Mouse (Mus musculus): Measurements from ENCODE around the gene Retsat. TPM values are rescaled to one million over a fixed set of nuclear protein-coding genes. Genes with fewer than 3 reads are reported as not detected.

Retsat gene
- total and polyA plus RNA-seq, 2 experiments from 2014 or later: 10.0 to 12.6 TPM

- WGBS: 76% methylated on average over 3 of the region's 3 CpGs
- ATAC-seq: no peak
- no peak for TF ChIP-seq CTCF (IDR thresholded peaks at IDR 0.05; ENCODE audit: low read depth)
Observed at GRCm38 (mm10) chr6:72586701-72587100, 11.6 kb upstream of the Retsat start.

GRCm38 (mm10) chr6:72588307-72588706 lies 10.0 kb upstream of the Retsat start:
- no peak overlapping the region for H3K4me3 ChIP-seq (ENCODE audit: low read length)
- no peak for ATAC-seq
- no peak for TF ChIP-seq CTCF (IDR thresholded peaks at IDR 0.05; ENCODE audit: low read depth)
- no peak overlapping the region for H3K27ac ChIP-seq
- H3K36me3 ChIP-seq (ENCODE audit: insufficient read depth, low read length): peaks cover 8% of the 10 kb centered on the region; the same call in 1 of the 2 replicates
- no peak for DNase-seq (ENCODE audit: low spot score)
- H3K4me2 ChIP-seq (ENCODE audit: low read depth, low read length): no peak overlapping the region
- H3K9me3 ChIP-seq (ENCODE audit: low read length): no peaks in the 10 kb centered on the region
- H3K4me1 ChIP-seq (ENCODE audit: insufficient read depth, low read length): no peaks in the 10 kb centered on the region
- H3K27me3 ChIP-seq (ENCODE audit: insufficient read depth, low read length): no peaks in the 10 kb centered on the region
- H3K9ac ChIP-seq (replicated peaks; ENCODE audit: low read length): no peak overlapping the region

More at GRCm38 (mm10) chr6:72586701-72587100, 11.6 kb upstream of the Retsat start:
- no peak overlapping the region for H3K4me2 ChIP-seq (ENCODE audit: low read depth, low read length)
- no peaks in the 10 kb centered on the region for H3K4me1 ChIP-seq (ENCODE audit: insufficient read depth, low read length)
- no peak overlapping the region for H3K9ac ChIP-seq (replicated peaks; ENCODE audit: low read length)
- H3K36me3 ChIP-seq (ENCODE audit: insufficient read depth, low read length): peaks cover 8% of the 10 kb centered on the region; the same call in 1 of the 2 replicates
- no peaks in the 10 kb centered on the region for H3K9me3 ChIP-seq (ENCODE audit: low read length)
- H3K4me3 ChIP-seq (ENCODE audit: low read length): no peak overlapping the region
- H3K27ac ChIP-seq: no peak overlapping the region
- no peaks in the 10 kb centered on the region for H3K27me3 ChIP-seq (ENCODE audit: insufficient read depth, low read length)
- DNase-seq (ENCODE audit: low spot score): no peak

GRCm38 (mm10) chr6:72590111-72590510 lies 8.2 kb upstream of the Retsat start:
- DNase-seq (ENCODE audit: low spot score) (no peak), ATAC-seq (no peak)
- Histone ChIP-seq H3K9me3 (ENCODE audit: low read length) (no peaks in the 10 kb centered on the region), H3K27ac (no peak overlapping the region), H3K9ac (replicated peaks; ENCODE audit: low read length) (no peak overlapping the region), H3K4me1 (ENCODE audit: insufficient read depth, low read length) (no peaks in the 10 kb centered on the region), H3K36me3 (ENCODE audit: insufficient read depth, low read length) (peaks cover 8% of the 10 kb centered on the region; the same call in 1 of the 2 replicates), H3K4me3 (ENCODE audit: low read length) (no peak overlapping the region), H3K27me3 (ENCODE audit: insufficient read depth, low read length) (no peaks in the 10 kb centered on the region), H3K4me2 (ENCODE audit: low read depth, low read length) (no peak overlapping the region)
- TF ChIP-seq CTCF (IDR thresholded peaks at IDR 0.05; ENCODE audit: low read depth): no peak

GRCm38 (mm10) chr6:72593011-72593803 lies 5.1 kb upstream of the Retsat start:
- H3K27ac ChIP-seq: no peak overlapping the region; the same call in 1 of the 2 replicates
- H3K4me3 ChIP-seq (ENCODE audit: low read length): no peak overlapping the region
- no peak overlapping the region for H3K4me2 ChIP-seq (ENCODE audit: low read depth, low read length)
- no peaks in the 10 kb centered on the region for H3K9me3 ChIP-seq (ENCODE audit: low read length)
- no peak overlapping the region for H3K9ac ChIP-seq (replicated peaks; ENCODE audit: low read length)
- no peaks in the 10 kb centered on the region for H3K27me3 ChIP-seq (ENCODE audit: insufficient read depth, low read length)
- TF ChIP-seq CTCF (IDR thresholded peaks at IDR 0.05; ENCODE audit: low read depth): no peak
- H3K4me1 ChIP-seq (ENCODE audit: insufficient read depth, low read length): 0 out of 2 replicates have a peak, but pooled peaks cover 9% of the 10 kb centered on the region
- H3K36me3 ChIP-seq (ENCODE audit: insufficient read depth, low read length): no peaks in the 10 kb centered on the region
- WGBS: 72% methylated on average over 6 of the region's 6 CpGs
- ATAC-seq (no peak), DNase-seq (ENCODE audit: low spot score) (no peak)

- no peak overlapping the region for H3K27ac ChIP-seq
- H3K9ac ChIP-seq (replicated peaks; ENCODE audit: low read length): no peak overlapping the region
- no peak for TF ChIP-seq CTCF (IDR thresholded peaks at IDR 0.05; ENCODE audit: low read depth)
- DNase-seq (ENCODE audit: low spot score) (no peak), ATAC-seq (no peak)
- no peaks in the 10 kb centered on the region for H3K36me3 ChIP-seq (ENCODE audit: insufficient read depth, low read length)
- 0 out of 2 replicates have a peak, but pooled peaks cover 14% of the 10 kb centered on the region for H3K4me1 ChIP-seq (ENCODE audit: insufficient read depth, low read length)
- no peaks in the 10 kb centered on the region for H3K9me3 ChIP-seq (ENCODE audit: low read length)
- H3K27me3 ChIP-seq (ENCODE audit: insufficient read depth, low read length): no peaks in the 10 kb centered on the region
- H3K4me2 ChIP-seq (ENCODE audit: low read depth, low read length): no peak overlapping the region
- WGBS: 66% methylated on average over 5 of the region's 5 CpGs
- H3K4me3 ChIP-seq (ENCODE audit: low read length): no peak overlapping the region
Observed at GRCm38 (mm10) chr6:72593914-72594313, 4.4 kb upstream of the Retsat start.

- peak; percentile 19; the same call in 1 of the 2 replicates for TF ChIP-seq CTCF (IDR thresholded peaks at IDR 0.05; ENCODE audit: low read depth)
- Histone ChIP-seq H3K4me3 (ENCODE audit: low read length) (peak overlapping the region; percentile 52), H3K9me3 (ENCODE audit: low read length) (no peaks in the 10 kb centered on the region), H3K9ac (replicated peaks; ENCODE audit: low read length) (peak overlapping the region; percentile 44), H3K4me1 (ENCODE audit: insufficient read depth, low read length) (0 out of 2 replicates have a peak, but pooled peaks cover 15% of the 10 kb centered on the region), H3K36me3 (ENCODE audit: insufficient read depth, low read length) (no peaks in the 10 kb centered on the region), H3K4me2 (ENCODE audit: low read depth, low read length) (peak overlapping the region; percentile 71), H3K27ac (peak overlapping the region; percentile 21; the same call in 1 of the 2 replicates), H3K27me3 (ENCODE audit: insufficient read depth, low read length) (no peaks in the 10 kb centered on the region)
- no peak for ATAC-seq
- WGBS: 38% methylated on average over 13 of the region's 13 CpGs
- DNase-seq (ENCODE audit: low spot score): no peak
Observed at GRCm38 (mm10) chr6:72597083-72597874, 996 bp upstream of the Retsat start.

All from hindbrain, postnatal 0 days (tissue).